Mouse (Mus musculus): ENCODE results near the gene Cox8b.

DNA sequence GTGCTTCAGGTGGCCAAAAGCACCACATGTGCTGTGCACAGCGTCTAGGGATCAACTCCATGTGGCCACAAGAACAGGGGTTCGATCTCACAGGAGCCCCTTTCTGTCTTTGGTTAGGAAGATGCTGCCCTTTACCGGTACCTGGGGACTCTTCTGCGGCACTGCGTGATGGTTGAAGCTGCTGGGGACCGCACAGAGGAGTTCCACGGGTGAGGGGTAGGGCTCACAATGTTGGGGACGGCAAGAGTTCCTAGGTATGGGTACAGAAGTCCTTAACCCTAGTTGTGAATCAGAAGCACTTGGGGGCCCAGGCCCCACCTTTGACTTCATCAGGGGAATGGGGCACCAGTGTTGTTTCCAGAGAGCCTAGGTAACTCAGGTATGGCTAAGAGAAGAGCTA is 41.5 kb downstream of the Cox8b start:
- no peak for TF ChIP-seq ELF1 (IDR thresholded peaks at IDR 0.05; ENCODE audit: low read depth, low read length)
- no peak for TF ChIP-seq TCF12 (IDR thresholded peaks at IDR 0.05; ENCODE audit: low read depth, low read length)
- TF ChIP-seq CTCF (conservative IDR thresholded peaks at IDR 0.05 in 1 of 2, IDR thresholded peaks at IDR 0.05 in 1 of 2; ENCODE audit: low read depth in 2 of 2, low read length in 2 of 2): no peak
- no peak for TF ChIP-seq E2F4 (IDR thresholded peaks at IDR 0.05; ENCODE audit: insufficient replicate concordance, low read depth, low read length)
- TF ChIP-seq USF2 (conservative IDR thresholded peaks at IDR 0.05; ENCODE audit: low read depth, low read length): no peak
- no peak for TF ChIP-seq NRF1 (IDR thresholded peaks at IDR 0.05; ENCODE audit: low read depth, low read length)
- TF ChIP-seq ZKSCAN1 (IDR thresholded peaks at IDR 0.05; ENCODE audit: borderline replicate concordance, low read depth, low read length): no peak
- no peak for TF ChIP-seq MXI1 (IDR thresholded peaks at IDR 0.05; ENCODE audit: low read depth, low read length)

Measured in CH12.LX (cell line).